Mouse (Mus musculus) embryo, embryonic 11 days (tissue): Measurements from ENCODE around the gene Sfmbt1.
A peak's percentile ranks its signal among the peaks of the same experiment; 100 is the strongest.

Experiments used
- DNase-seq: peaks from one replicate; pipeline ENCODE4 v3.0.0-alpha.2; 2015

The Sfmbt1 gene

GRCm38 (mm10) chr14:30714799-30715617, at the start of gene Sfmbt1:
Sfmbt1 (plus strand) TSS chr14:30714849.
- DNase-seq: peak; percentile 72

- no peak for DNase-seq
These were observed 48.6 kb upstream of the Sfmbt1 start for GRCm38 (mm10) chr14:30666061-30666460.

GRCm38 (mm10) chr14:30666604-30667003, 48.0 kb upstream of the Sfmbt1 start:
- no peak for DNase-seq

- no peak for DNase-seq
These were observed 44.5 kb upstream of the Sfmbt1 start for GRCm38 (mm10) chr14:30670161-30670560.

- no peak for DNase-seq
These were observed 43.3 kb upstream of the Sfmbt1 start for GRCm38 (mm10) chr14:30671095-30671985.

- DNase-seq: peak; percentile 90
These were observed 42.7 kb upstream of the Sfmbt1 start for GRCm38 (mm10) chr14:30671986-30672312.

GRCm38 (mm10) chr14:30674947-30675346, 39.7 kb upstream of the Sfmbt1 start:
- DNase-seq: no peak

GRCm38 (mm10) chr14:30682131-30682530, 32.5 kb upstream of the Sfmbt1 start:
- DNase-seq: no peak

- DNase-seq: no peak
These were observed 24.0 kb upstream of the Sfmbt1 start for GRCm38 (mm10) chr14:30690685-30691084.

- DNase-seq: no peak
These were observed 22.2 kb upstream of the Sfmbt1 start for GRCm38 (mm10) chr14:30692439-30692838.

GRCm38 (mm10) chr14:30694786-30695185, 19.9 kb upstream of the Sfmbt1 start:
- DNase-seq: no peak

- no peak for DNase-seq
These were observed 19.0 kb upstream of the Sfmbt1 start for GRCm38 (mm10) chr14:30695609-30696008.

GRCm38 (mm10) chr14:30697407-30698052, 17.1 kb upstream of the Sfmbt1 start:
- DNase-seq: no peak

GRCm38 (mm10) chr14:30699656-30700055, 15.0 kb upstream of the Sfmbt1 start:
- peak; percentile 78 for DNase-seq

GRCm38 (mm10) chr14:30702512-30702911, 12.1 kb upstream of the Sfmbt1 start:
- no peak for DNase-seq

GRCm38 (mm10) chr14:30703079-30703478, 11.6 kb upstream of the Sfmbt1 start:
- no peak for DNase-seq

GRCm38 (mm10) chr14:30704098-30704855, 10.4 kb upstream of the Sfmbt1 start:
- no peak for DNase-seq

GRCm38 (mm10) chr14:30711892-30712291, 2.8 kb upstream of the Sfmbt1 start:
- no peak for DNase-seq

- DNase-seq: no peak
These were observed 880 bp upstream of the Sfmbt1 start for GRCm38 (mm10) chr14:30713769-30714168.

- peak; percentile 90 for DNase-seq
These were observed 985 bp downstream of the Sfmbt1 start for GRCm38 (mm10) chr14:30715618-30716050.

- peak; percentile 84 for DNase-seq
These were observed 1.7 kb downstream of the Sfmbt1 start for GRCm38 (mm10) chr14:30716051-30716952.

- DNase-seq: peak; percentile 23
These were observed 2.3 kb downstream of the Sfmbt1 start for GRCm38 (mm10) chr14:30716953-30717285.
